Mouse (Mus musculus): ENCODE data around the gene Mettl7b. TPM values are rescaled to one million over a fixed set of nuclear protein-coding genes. Genes with fewer than 3 reads are reported as not detected.

Gene Mettl7b
- total RNA-seq, 4 experiments from 2014 or later, result 0.32 to 0.46 TPM; not detected in 2

GRCm38 (mm10) chr10:128918246-128918645, 42.5 kb downstream of the Mettl7b start:
- DNase-seq, result no peak

GRCm38 (mm10) chr10:128917400-128917799, 43.4 kb downstream of the Mettl7b start:
- no peak for DNase-seq

DNA sequence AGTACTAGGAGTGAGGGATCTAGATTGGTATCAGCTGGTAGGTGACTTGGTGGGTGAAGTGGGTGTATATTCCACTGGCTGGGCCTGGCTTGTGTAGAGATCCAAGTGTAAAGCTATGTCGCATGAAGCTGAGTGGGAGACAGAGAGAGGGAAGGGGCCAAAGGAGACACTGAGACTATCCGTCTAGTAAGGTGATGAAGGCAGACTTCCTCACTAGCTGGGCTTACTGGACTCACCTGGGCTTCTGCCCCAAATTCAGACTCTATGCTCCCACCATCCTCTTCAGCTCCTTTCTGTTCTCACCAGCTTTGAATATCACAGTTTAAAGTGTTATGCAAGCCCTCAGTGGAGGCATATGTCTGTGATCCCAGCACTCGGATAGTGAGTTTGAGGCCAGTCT, 44.1 kb downstream of the Mettl7b start:
- no peak for DNase-seq

DNA sequence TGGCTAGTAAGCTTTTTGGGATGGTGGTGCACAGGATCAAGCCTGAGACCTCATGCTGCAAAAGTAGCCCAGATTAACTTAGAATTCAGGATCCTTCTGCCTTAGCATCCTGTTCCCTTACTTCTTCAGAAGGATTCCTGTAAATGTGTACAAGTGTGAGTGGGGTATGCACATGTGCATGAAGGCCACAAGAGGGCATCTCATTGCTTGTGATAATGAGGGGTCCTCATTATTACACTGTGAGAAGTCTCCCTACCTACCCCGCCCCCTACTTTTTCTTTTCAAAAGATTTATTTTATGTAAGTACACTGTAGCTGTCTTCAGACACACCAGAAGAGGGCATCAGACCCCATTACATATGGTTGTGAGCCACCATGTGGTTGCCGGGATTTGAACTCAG, 45.2 kb downstream of the Mettl7b start:
- DNase-seq, result no peak

GRCm38 (mm10) chr10:128913696-128914095, 47.1 kb downstream of the Mettl7b start:
- DNase-seq, result no peak

GRCm38 (mm10) chr10:128913219-128913618, 47.6 kb downstream of the Mettl7b start:
- DNase-seq, result peak; percentile 79

- no peak for DNase-seq
Observed at GRCm38 (mm10) chr10:128912791-128913190, 48.0 kb downstream of the Mettl7b start.

GRCm38 (mm10) chr10:128912268-128912667, 48.5 kb downstream of the Mettl7b start:
- no peak for DNase-seq

- no peak for DNase-seq
Observed at GRCm38 (mm10) chr10:128911430-128911829, 49.4 kb downstream of the Mettl7b start.

- peak; percentile 54 for DNase-seq
Observed at GRCm38 (mm10) chr10:128910066-128910841, 50.5 kb downstream of the Mettl7b start.

GRCm38 (mm10) chr10:128909567-128910028, 51.2 kb downstream of the Mettl7b start:
- DNase-seq, result peak; percentile 91

- DNase-seq, result no peak
Observed at GRCm38 (mm10) chr10:128908778-128909448, 51.9 kb downstream of the Mettl7b start.

Other genes with a start within 250 kb of the Mettl7b start
- 10 to 100 TPM; 16.5 to 41.1 (median 28.6) TPM for gene Dgka, start 216.1 kb downstream of the Mettl7b start, total RNA-seq (2022)
- gene Pym1, start 213.1 kb downstream of the Mettl7b start, total RNA-seq (2022), result 10 to 100 TPM; 24.1 to 31.9 (median 27.0) TPM
- 10 to 100 TPM; 41.4 to 69.7 (median 60.1) TPM for gene Mmp19, start 170.1 kb downstream of the Mettl7b start, total RNA-seq (2022)
- 10 to 100 TPM; 77.2 to 82.1 (median 78.5) TPM for gene Dnajc14, start 156.9 kb downstream of the Mettl7b start, total RNA-seq (2022)
- 10 to 100 TPM in 2 of 4 experiments, 1 to 10 TPM in 2; 7.8 to 17.3 (median 12.6) TPM for gene Tmem198b, start 156.6 kb downstream of the Mettl7b start, total RNA-seq (2022)
- 10 to 100 TPM; 43.4 to 56.2 (median 49.5) TPM for gene Sarnp, start 143.7 kb downstream of the Mettl7b start, total RNA-seq (2022)
- gene Ormdl2, start 139.3 kb downstream of the Mettl7b start, total RNA-seq (2022), result 10 to 100 TPM; 39.5 to 51.9 (median 42.5) TPM
- gene Gdf11, start 69.3 kb downstream of the Mettl7b start, total RNA-seq (2022), result 1 to 10 TPM; 2.0 to 2.9 (median 2.3) TPM
- gene Cd63, start 60.0 kb downstream of the Mettl7b start, total RNA-seq (2022), result 100 to 1,000 TPM; 313 to 472 (median 396) TPM
- gene Rdh5, start 38.1 kb downstream of the Mettl7b start, total RNA-seq (2022), result 10 to 100 TPM in 3 of 4 experiments, 1 to 10 TPM in 1; 9.5 to 23.2 (median 15.7) TPM
- 100 to 1,000 TPM; 137 to 192 (median 168) TPM for gene Bloc1s1, start 37.0 kb downstream of the Mettl7b start, total RNA-seq (2022)
- 10 to 100 TPM in 2 of 4 experiments, 1 to 10 TPM in 2; 9.6 to 27.4 (median 11.8) TPM for gene Itga7, start 27.2 kb downstream of the Mettl7b start, total RNA-seq (2022)
- not detected for gene Olfr9, start 28.4 kb upstream of the Mettl7b start, total RNA-seq (2022)
- not detected for gene Olfr763, start 49.8 kb upstream of the Mettl7b start, total RNA-seq (2022)
- gene Olfr764-ps1, start 78.9 kb upstream of the Mettl7b start, total RNA-seq (2022), result not detected
- not detected for gene Olfr765, start 89.0 kb upstream of the Mettl7b start, total RNA-seq (2022)
- gene Olfr766-ps1, start 108.0 kb upstream of the Mettl7b start, total RNA-seq (2022), result not detected
- not detected for gene Olfr767, start 121.9 kb upstream of the Mettl7b start, total RNA-seq (2022)
- gene Olfr768, start 138.4 kb upstream of the Mettl7b start, total RNA-seq (2022), result not detected
- not detected for gene Olfr769, start 156.9 kb upstream of the Mettl7b start, total RNA-seq (2022)
- not detected for gene Olfr770, start 178.0 kb upstream of the Mettl7b start, total RNA-seq (2022)
- gene Olfr771, start 203.8 kb upstream of the Mettl7b start, total RNA-seq (2022), result not detected
- not detected for gene Olfr772, start 216.9 kb upstream of the Mettl7b start, total RNA-seq (2022)
- gene Olfr773, start 226.4 kb upstream of the Mettl7b start, total RNA-seq (2022), result not detected

Measured in adrenal gland, adult 8-10 months (tissue).